Mouse (Mus musculus) liver, embryonic 15.5 days (tissue): ENCODE results near the gene 1700049E17Rik1. TPM values are rescaled to one million over a fixed set of nuclear protein-coding genes. Genes with fewer than 3 reads are reported as not detected.
"Not testable (repeated sequence)": the region's sequence is repeated elsewhere in the genome, so short reads cannot be mapped to it uniquely, and the experiment has no call there.

ENCODE experiments used
- ATAC-seq: fragments of 200-750 bp; cut with Nextera tagmentation; 2 replicates; pipeline ENCODE4 v1.8.0; 2017; ENCODE audit warnings: moderate number of reproducible peaks, mild to moderate bottlenecking, moderate library complexity; ENCODE audit not compliant: insufficient read depth
- H3K27ac ChIP-seq: fragments of 300-500 bp; sonication (generic); replicated peaks from 2 replicates; pipeline ENCODE4 v1.5.1; 2015; ENCODE audit warnings: mild to moderate bottlenecking, inconsistent platforms
- H3K27me3 ChIP-seq: fragments of 300-500 bp; sonication (generic); 2 replicates; pipeline ENCODE4 v1.6.1; 2015; ENCODE audit warnings: mild to moderate bottlenecking, inconsistent platforms
- H3K36me3 ChIP-seq: fragments of 300-500 bp; sonication (generic); replicated peaks from 2 replicates; pipeline ENCODE4 v1.6.1; 2015; ENCODE audit warnings: moderate library complexity, mild to moderate bottlenecking, inconsistent platforms
- H3K4me1 ChIP-seq: fragments of 300-500 bp; sonication (generic); replicated peaks from 2 replicates; pipeline ENCODE4 v1.6.1; 2015; ENCODE audit warnings: inconsistent platforms
- H3K4me2 ChIP-seq: fragments of 300-500 bp; sonication (generic); 2 replicates; pipeline ENCODE4 v1.6.1; 2015; ENCODE audit warnings: moderate library complexity, mild to moderate bottlenecking, inconsistent platforms
- H3K4me3 ChIP-seq: fragments of 300-500 bp; sonication (generic); replicated peaks from 2 replicates; pipeline ENCODE4 v1.5.1; 2015; ENCODE audit warnings: mild to moderate bottlenecking, inconsistent platforms
- H3K9ac ChIP-seq: fragments of 300-500 bp; sonication (generic); 2 replicates; pipeline ENCODE4 v1.6.1; 2015; ENCODE audit warnings: moderate library complexity, mild to moderate bottlenecking, inconsistent platforms
- H3K9me3 ChIP-seq: fragments of 300-500 bp; sonication (generic); replicated peaks from 2 replicates; pipeline ENCODE4 v1.6.1; 2016; ENCODE audit warnings: inconsistent platforms
- WGBS: fragments of 180-500 bp; shearing (Covaris S2); methylation state at CpG from one replicate; pipeline ENCODE4 v1.1.7; 2015; ENCODE audit warnings: mixed read lengths; ENCODE audit not compliant: insufficient replicate concordance; 5-methylcytosine and 5-hydroxymethylcytosine counted together
- polyA plus RNA-seq: library from polyadenylated mRNA; unstranded; fragments of >200 nt; fragmentation: Nextera tagmentation; extraction: Ambion mirVana; gene quantifications from 2 replicates; pipeline ENCODE4 v1.2.1, GENCODE M21; 2015

Gene 1700049E17Rik1
- not detected in 2 replicates for polyA plus RNA-seq

- WGBS = no CpG with 5 or more reads among the region's 1 CpGs
- not testable (repeated sequence) for ATAC-seq, H3K9ac ChIP-seq, H3K27ac ChIP-seq, H3K4me1 ChIP-seq, H3K4me2 ChIP-seq, H3K27me3 ChIP-seq, H3K9me3 ChIP-seq, H3K4me3 ChIP-seq, H3K36me3 ChIP-seq
Observed at GRCm38 (mm10) chr14:41924649-41925048, at the start of gene 1700049E17Rik1. TSS of gene 1700049E17Rik1 (plus strand) at chr14:41924949.

DNA sequence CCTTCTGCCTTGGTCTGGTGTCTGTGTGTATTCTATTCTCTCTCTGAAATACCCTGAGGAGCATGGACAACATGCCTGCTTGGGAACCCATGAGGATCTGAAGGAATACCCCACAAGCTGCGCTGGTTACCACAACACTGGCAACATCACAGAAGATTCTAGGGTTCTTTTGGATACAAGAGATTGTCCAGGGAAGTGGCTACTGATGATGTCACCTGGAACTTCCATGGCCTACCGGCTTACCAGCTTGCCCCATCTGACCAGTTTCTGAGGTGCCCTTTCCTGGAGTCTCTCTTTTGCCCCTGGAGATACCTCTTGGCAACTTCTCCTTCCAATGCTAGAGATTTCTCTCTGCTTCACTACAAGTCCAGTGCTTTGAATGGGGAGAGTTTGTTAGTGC, 17.6 kb upstream of the 1700049E17Rik1 start, which contains the start of gene Gm7980:
Gene Gm7980, minus strand, starts transcription at position 101 of the 400 bp plus-strand sequence.
- H3K9ac ChIP-seq, H3K27ac ChIP-seq, H3K36me3 ChIP-seq, H3K4me2 ChIP-seq, H3K9me3 ChIP-seq, H3K4me3 ChIP-seq, ATAC-seq, H3K27me3 ChIP-seq, H3K4me1 ChIP-seq: not testable (repeated sequence)
- WGBS = no CpG with 5 or more reads among the region's 2 CpGs

- not testable (repeated sequence) for H3K4me2 ChIP-seq, H3K9ac ChIP-seq, H3K36me3 ChIP-seq, H3K27me3 ChIP-seq, H3K4me3 ChIP-seq, H3K9me3 ChIP-seq, ATAC-seq, H3K27ac ChIP-seq, H3K4me1 ChIP-seq
- 39% methylated on average over 2 of the region's 2 CpGs for WGBS
Observed at GRCm38 (mm10) chr14:41943695-41944094, 18.9 kb downstream of the 1700049E17Rik1 start, which contains the start of gene 1700024B05Rik. TSS of gene 1700024B05Rik (plus strand) at chr14:41943995.

DNA sequence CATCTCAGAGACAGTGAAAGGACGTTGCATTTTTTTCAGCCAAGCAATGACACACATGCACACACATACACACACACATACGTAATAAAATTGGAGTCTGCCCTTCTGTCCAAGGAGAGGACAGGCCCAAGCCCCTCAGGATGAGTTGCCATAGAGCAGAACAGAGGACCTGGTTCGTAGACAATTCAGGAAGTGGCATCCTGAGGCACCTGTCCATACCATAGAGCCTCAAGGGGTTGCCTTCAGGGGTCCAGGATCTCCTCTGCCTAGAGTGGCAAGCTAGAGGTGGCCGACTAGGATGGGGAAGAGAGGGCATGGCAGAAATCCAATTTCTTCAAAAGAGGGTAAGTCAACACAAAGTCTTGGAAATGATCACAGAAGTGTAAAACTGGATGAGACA, 39.3 kb downstream of the 1700049E17Rik1 start:
- WGBS = 37% methylated on average over 4 of the region's 4 CpGs
- not testable (repeated sequence) for ATAC-seq

DNA sequence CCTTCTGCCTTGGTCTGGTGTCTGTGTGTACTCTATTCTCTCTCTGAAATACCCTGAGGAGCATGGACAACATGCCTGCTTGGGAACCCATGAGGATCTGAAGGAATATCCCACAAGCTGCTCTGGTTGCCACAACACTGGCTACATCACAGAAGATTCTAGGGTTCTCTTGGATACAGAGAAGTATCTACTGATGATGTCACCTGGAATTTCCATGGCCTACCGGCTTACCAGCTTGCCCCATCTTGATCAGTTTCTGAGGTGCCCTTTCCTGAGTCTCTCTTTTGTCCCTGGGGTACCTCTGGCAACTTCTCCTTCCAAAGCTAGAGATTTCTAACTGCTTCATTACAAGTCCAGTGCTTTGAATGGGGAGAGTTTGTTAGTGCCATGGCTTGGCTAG, 43.1 kb downstream of the 1700049E17Rik1 start, which contains the start of gene Gm6401:
Gene Gm6401, minus strand, starts transcription at position 101 of the 400 bp plus-strand sequence.
- not testable (repeated sequence) for H3K36me3 ChIP-seq, H3K4me1 ChIP-seq, H3K4me2 ChIP-seq, ATAC-seq, H3K9ac ChIP-seq, H3K27ac ChIP-seq, H3K27me3 ChIP-seq, H3K4me3 ChIP-seq, H3K9me3 ChIP-seq
- WGBS = 60% methylated on average over 1 of the region's 1 CpGs

More for the DNA sequence above, 39.3 kb downstream of the 1700049E17Rik1 start:
- H3K27me3 ChIP-seq, H3K9me3 ChIP-seq, H3K9ac ChIP-seq, H3K4me2 ChIP-seq, H3K4me1 ChIP-seq, H3K36me3 ChIP-seq, H3K27ac ChIP-seq, H3K4me3 ChIP-seq: not testable (repeated sequence)

DNA sequence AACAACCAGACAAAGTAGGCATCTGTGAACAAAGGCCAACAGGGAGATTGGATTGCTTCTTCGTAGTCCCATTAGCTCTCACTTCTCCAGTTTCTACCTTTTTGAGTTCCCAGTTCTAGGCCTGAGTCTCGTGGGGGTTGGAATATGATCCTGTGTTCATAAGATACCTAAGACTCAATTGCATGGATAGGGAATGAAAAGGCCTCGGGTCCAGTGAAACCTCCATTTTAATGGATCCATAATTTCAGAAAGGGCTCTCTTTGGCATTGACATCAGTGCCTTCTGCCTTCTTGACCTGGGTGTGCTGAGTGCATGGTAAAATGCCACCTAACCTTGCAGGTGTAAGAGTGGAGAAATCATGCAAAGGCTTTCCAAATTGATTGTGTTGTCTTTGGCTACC, 43.8 kb downstream of the 1700049E17Rik1 start:
- not testable (repeated sequence) for H3K27me3 ChIP-seq, ATAC-seq, H3K36me3 ChIP-seq, H3K4me2 ChIP-seq, H3K9me3 ChIP-seq, H3K4me3 ChIP-seq, H3K27ac ChIP-seq, H3K4me1 ChIP-seq, H3K9ac ChIP-seq
- 38% methylated on average over 3 of the region's 3 CpGs for WGBS

Other genes with a start within 250 kb of the 1700049E17Rik1 start
- not detected in 2 replicates for gene Gm8068, start 223.1 kb upstream of the 1700049E17Rik1 start, polyA plus RNA-seq
- gene Gm7929, start 174.3 kb upstream of the 1700049E17Rik1 start, polyA plus RNA-seq = not detected in 2 replicates
- gene Gm47189, start 152.5 kb upstream of the 1700049E17Rik1 start, polyA plus RNA-seq = not detected in 2 replicates
- gene Gm7980, start 17.7 kb upstream of the 1700049E17Rik1 start, polyA plus RNA-seq = not detected in 2 replicates
- not detected in 2 replicates for gene 1700024B05Rik, start 19.0 kb downstream of the 1700049E17Rik1 start, polyA plus RNA-seq
- not detected in 2 replicates for gene Gm6401, start 43.0 kb downstream of the 1700049E17Rik1 start, polyA plus RNA-seq
- gene Gm3543, start 58.4 kb downstream of the 1700049E17Rik1 start, polyA plus RNA-seq = not detected in 2 replicates
- gene Gm7951, start 192.4 kb downstream of the 1700049E17Rik1 start, polyA plus RNA-seq = not detected in 2 replicates
- not detected in 2 replicates for gene Gm17027, start 237.7 kb downstream of the 1700049E17Rik1 start, polyA plus RNA-seq